Mouse (Mus musculus) layer of hippocampus, postnatal 25 days (tissue): ENCODE measurements around the gene Atp8b2. TPM values are rescaled to one million over a fixed set of nuclear protein-coding genes. Genes with fewer than 3 reads are reported as not detected.
A peak's percentile ranks its signal among the peaks of the same experiment; 100 is the strongest.

ENCODE experiments used
- DNase-seq, 2 experiments: peaks; one replicate each; pipeline ENCODE4 v3.0.0; 2022; ENCODE audit warnings: mixed read lengths in 2 of 2, low spot score in 1 of 2; ENCODE audit errors: extremely low spot score in 1 of 2
- total RNA-seq, 2 experiments: library from RNA; stranded (reverse); gene quantifications; 2 replicates each; pipeline ENCODE4 v1.2.3; 2021

Gene Atp8b2
- total RNA-seq, 2 experiments from 2014 or later: 68.9 to 96.3 TPM

GRCm38 (mm10) chr3:89961436-89961835, 1.9 kb downstream of the Atp8b2 start:
- DNase-seq: no peak

GRCm38 (mm10) chr3:89960469-89960868, 2.8 kb downstream of the Atp8b2 start:
- peak; percentile 85 to 88 for DNase-seq

GRCm38 (mm10) chr3:89959435-89959834, 3.9 kb downstream of the Atp8b2 start:
- DNase-seq: no peak

- no peak for DNase-seq
These were observed 5.4 kb downstream of the Atp8b2 start for GRCm38 (mm10) chr3:89957880-89958279.

- no peak for DNase-seq
These were observed 6.9 kb downstream of the Atp8b2 start for GRCm38 (mm10) chr3:89956177-89956971.

- peak; percentile 49 to 81 for DNase-seq
These were observed 9.9 kb downstream of the Atp8b2 start for GRCm38 (mm10) chr3:89953420-89953819.

- DNase-seq: peak in 1 of 2 experiments; percentile 37
These were observed 14.7 kb downstream of the Atp8b2 start for GRCm38 (mm10) chr3:89948655-89949054.

- no peak for DNase-seq
These were observed 15.3 kb downstream of the Atp8b2 start for GRCm38 (mm10) chr3:89948021-89948420.

GRCm38 (mm10) chr3:89945026-89945425, 18.3 kb downstream of the Atp8b2 start:
- no peak for DNase-seq

GRCm38 (mm10) chr3:89942894-89943293, 20.4 kb downstream of the Atp8b2 start:
- DNase-seq: no peak

GRCm38 (mm10) chr3:89936495-89936894, 26.8 kb downstream of the Atp8b2 start:
- no peak for DNase-seq

GRCm38 (mm10) chr3:89932925-89933324, 30.4 kb downstream of the Atp8b2 start:
- DNase-seq: no peak

GRCm38 (mm10) chr3:89928956-89929355, 34.4 kb downstream of the Atp8b2 start:
- no peak for DNase-seq

- DNase-seq: no peak
These were observed 36.9 kb downstream of the Atp8b2 start for GRCm38 (mm10) chr3:89926440-89926839.

- no peak for DNase-seq
These were observed 42.6 kb downstream of the Atp8b2 start for GRCm38 (mm10) chr3:89920711-89921110.

GRCm38 (mm10) chr3:89917408-89917807, 45.9 kb downstream of the Atp8b2 start:
- no peak for DNase-seq

- DNase-seq: no peak
These were observed 46.7 kb downstream of the Atp8b2 start for GRCm38 (mm10) chr3:89916622-89917021.

- no peak for DNase-seq
These were observed 48.6 kb downstream of the Atp8b2 start for GRCm38 (mm10) chr3:89914700-89915099.

- DNase-seq: peak; percentile 56 to 57
These were observed 50.5 kb downstream of the Atp8b2 start, which contains the start of gene Il6ra for GRCm38 (mm10) chr3:89912543-89913391. Gene Il6ra, minus strand, starts transcription at chr3:89913196.

GRCm38 (mm10) chr3:89912108-89912542, 51.2 kb downstream of the Atp8b2 start:
- DNase-seq: no peak

GRCm38 (mm10) chr3:89911207-89911606, 52.1 kb downstream of the Atp8b2 start:
- DNase-seq: no peak
